Mouse (Mus musculus) embryonic stem cell, embryonic (primary cell): Measurements from ENCODE around the gene Fzr1.

Source experiments
- CTCF ChIA-PET, 4 experiments: fragments of 300-600 bp in 2 of 4; fragments of 350-600 bp in 2 of 4; sonication (Branson Sonifier 250); formaldehyde crosslinking; loops; one replicate each; lab custom pipeline; 2022; ENCODE audit warnings: inconsistent platforms in 2 of 4; lab: Charles Lee
- POLR2A ChIA-PET, 4 experiments: fragments of 300-600 bp in 2 of 4; fragments of 350-600 bp in 2 of 4; sonication (Branson Sonifier 250); formaldehyde crosslinking; loops; one replicate each; lab custom pipeline; 2022; ENCODE audit warnings: antibody characterized with exemption in 4 of 4, inconsistent platforms in 1 of 4; lab: Charles Lee

Fzr1 gene

GRCm38 (mm10) chr10:81401205-81401520 lies 22.8 kb upstream of the Fzr1 start:
- POLR2A ChIA-PET, result interaction anchor here in 3 of 4 experiments (0.6 to 8.1 kb wide), 69 partner anchors 8 to 725 kb away, joined by 3 to 104 read pairs (median 5); partner anchors contain the start of genes Cactin (in 3 of the 3), Dohh (in 2 of the 3), Fzr1 (in 2 of the 3) and Gm48551 (in 2 of the 3)
- CTCF ChIA-PET, result interaction anchor here in 3 of 4 experiments (0.5 to 7.9 kb wide), 31 partner anchors 10 to 379 kb away, joined by 3 to 98 read pairs (median 5); partner anchors contain the start of genes Dohh (in 2 of the 3), Gm48551 (in 2 of the 3), Atcay (in 1 of the 3) and Gm48552 (in 1 of the 3)

- POLR2A ChIA-PET, result interaction anchor here in 3 of 4 experiments (0.6 to 8.1 kb wide), 27 partner anchors 11 to 461 kb away, joined by 3 to 104 read pairs (median 6); partner anchors contain the start of genes Dohh (in 2 of the 3), Gm48551 (in 2 of the 3), Cactin (in 1 of the 3) and Fzr1 (in 1 of the 3)
- CTCF ChIA-PET, result interaction anchor here (0.5 to 2.2 kb wide), 7 partner anchors 10 to 378 kb away, joined by 3 to 12 read pairs (median 4); no protein-coding TSS in a partner anchor
These were observed 22.3 kb upstream of the Fzr1 start for GRCm38 (mm10) chr10:81400371-81401204.

GRCm38 (mm10) chr10:81399798-81400308 lies 21.5 kb upstream of the Fzr1 start:
- ChIA-PET POLR2A (interaction anchor here in 3 of 4 experiments (0.5 to 6.6 kb wide), 9 partner anchors 8 to 329 kb away, joined by 3 to 104 read pairs (median 3); partner anchors contain the start of genes Fzr1 (in 2 of the 3) and Ncln (in 1 of the 3)), CTCF (interaction anchor here in 2 of 4 experiments (0.9 to 2.3 kb wide), 2 partner anchors 10 kb away, joined by 3 to 10 read pairs; no protein-coding TSS in a partner anchor)

GRCm38 (mm10) chr10:81399296-81399695 lies 21.0 kb upstream of the Fzr1 start:
- ChIA-PET CTCF (interaction anchor here in 1 of 4 experiments (2.3 kb wide), 1 partner anchor 9 kb away, joined by 10 read pairs; no protein-coding TSS in a partner anchor), POLR2A (interaction anchor here in 2 of 4 experiments (0.7 to 6.6 kb wide), 5 partner anchors 9 to 30 kb away, joined by 3 to 104 read pairs (median 3); partner anchors contain the start of gene Fzr1 (in 1 of the 2))

- ChIA-PET CTCF (interaction anchor here in 3 of 4 experiments (1.1 to 1.7 kb wide), 3 partner anchors 8 to 92 kb away, joined by 3 to 10 read pairs (median 4); no protein-coding TSS in a partner anchor), POLR2A (interaction anchor here in 2 of 4 experiments (1.2 to 2.5 kb wide), 6 partner anchors 11 to 155 kb away, joined by 3 to 13 read pairs (median 4); partner anchors contain the start of genes Dohh (in 2 of the 2) and Gm48551 (in 2 of the 2))
These were observed 18.4 kb upstream of the Fzr1 start for GRCm38 (mm10) chr10:81396749-81397148.

GRCm38 (mm10) chr10:81395865-81396264 lies 17.5 kb upstream of the Fzr1 start:
- ChIA-PET CTCF (interaction anchor here in 3 of 4 experiments (0.6 to 4.7 kb wide), 16 partner anchors 8 to 110 kb away, joined by 3 to 28 read pairs (median 6); partner anchors contain the start of genes Dohh (in 1 of the 3), Gm48551 (in 1 of the 3) and Pip5k1c (in 1 of the 3)), POLR2A (interaction anchor here (0.5 to 2.5 kb wide), 21 partner anchors 8 to 201 kb away, joined by 3 to 13 read pairs (median 4); partner anchors contain the start of genes Dohh (in 3 of the 4), Gm48551 (in 3 of the 4), 4930404N11Rik (in 1 of the 4) and Ncln (in 1 of the 4))

GRCm38 (mm10) chr10:81395127-81395526 lies 16.8 kb upstream of the Fzr1 start:
- CTCF ChIA-PET, result interaction anchor here (0.6 to 4.7 kb wide), 20 partner anchors 9 to 146 kb away, joined by 3 to 28 read pairs (median 4); partner anchors contain the start of genes Dohh (in 1 of the 4), Gm48551 (in 1 of the 4) and Pip5k1c (in 1 of the 4)
- POLR2A ChIA-PET, result interaction anchor here in 3 of 4 experiments (0.5 to 2.5 kb wide), 19 partner anchors 9 to 202 kb away, joined by 3 to 13 read pairs (median 4); partner anchors contain the start of genes Dohh (in 2 of the 3), Gm48551 (in 2 of the 3) and 4930404N11Rik (in 1 of the 3)

- ChIA-PET CTCF (interaction anchor here (0.6 to 4.9 kb wide), 20 partner anchors 9 to 962 kb away, joined by 3 to 75 read pairs (median 4); partner anchors contain the start of genes Dohh (in 2 of the 4), Gm48551 (in 2 of the 4), Fzr1 (in 1 of the 4) and Pip5k1c (in 1 of the 4)), POLR2A (interaction anchor here in 2 of 4 experiments (0.8 to 3.1 kb wide), 13 partner anchors 9 to 91 kb away, joined by 3 to 20 read pairs (median 3); partner anchors contain the start of genes 4930404N11Rik (in 1 of the 2), Cactin (in 1 of the 2), Dohh (in 1 of the 2) and Gm48551 (in 1 of the 2))
These were observed 15.2 kb upstream of the Fzr1 start for GRCm38 (mm10) chr10:81393456-81394063.

GRCm38 (mm10) chr10:81392781-81393185 lies 14.5 kb upstream of the Fzr1 start, which contains the start of gene Smim24:
TSS of gene Smim24 (plus strand) at chr10:81393051.
- ChIA-PET POLR2A (interaction anchor here in 2 of 4 experiments (0.8 to 3.1 kb wide), 10 partner anchors 8 to 91 kb away, joined by 3 to 20 read pairs (median 3); partner anchors contain the start of genes Dohh (in 1 of the 2) and Gm48551 (in 1 of the 2)), CTCF (interaction anchor here (0.5 to 4.9 kb wide), 19 partner anchors 8 to 961 kb away, joined by 3 to 75 read pairs (median 4); partner anchors contain the start of genes Dohh (in 2 of the 4), Gm48551 (in 2 of the 4), Fzr1 (in 1 of the 4) and Pip5k1c (in 1 of the 4))

- ChIA-PET POLR2A (interaction anchor here in 2 of 4 experiments (0.8 to 3.1 kb wide), 6 partner anchors 8 to 34 kb away, joined by 3 to 20 read pairs (median 3); partner anchors contain the start of genes Dohh (in 1 of the 2) and Gm48551 (in 1 of the 2)), CTCF (interaction anchor here in 2 of 4 experiments (1.2 to 4.9 kb wide), 8 partner anchors 7 to 100 kb away, joined by 3 to 75 read pairs (median 6); partner anchors contain the start of genes Dohh (in 1 of the 2), Gm48551 (in 1 of the 2) and Pip5k1c (in 1 of the 2))
These were observed 14.0 kb upstream of the Fzr1 start for GRCm38 (mm10) chr10:81392270-81392669.

- POLR2A ChIA-PET, result interaction anchor here (0.5 to 4.0 kb wide), 19 partner anchors 11 to 252 kb away, joined by 3 to 24 read pairs (median 4); partner anchors contain the start of genes Fzr1 (in 3 of the 4) and Pip5k1c (in 1 of the 4)
- CTCF ChIA-PET, result interaction anchor here (0.7 to 4.9 kb wide), 36 partner anchors 8 to 161 kb away, joined by 3 to 75 read pairs (median 6); partner anchors contain the start of genes Fzr1 (in 2 of the 4), Cactin (in 1 of the 4), Celf5 (in 1 of the 4) and Ncln (in 1 of the 4)
These were observed 12.3 kb upstream of the Fzr1 start for GRCm38 (mm10) chr10:81390678-81390965.

- POLR2A ChIA-PET, result interaction anchor here (0.5 to 4.0 kb wide), 34 partner anchors 11 to 789 kb away, joined by 3 to 24 read pairs (median 4); partner anchors contain the start of genes Fzr1 (in 3 of the 4), Map2k2 (in 1 of the 4), Pip5k1c (in 1 of the 4) and Thop1 (in 1 of the 4)
- CTCF ChIA-PET, result interaction anchor here (0.5 to 4.9 kb wide), 69 partner anchors 9 to 467 kb away, joined by 3 to 75 read pairs (median 4); partner anchors contain the start of genes Fzr1 (in 2 of the 4), Hmg20b (in 2 of the 4), Ncln (in 2 of the 4) and Atcay (in 1 of the 4)
These were observed 11.7 kb upstream of the Fzr1 start for GRCm38 (mm10) chr10:81389801-81390677.

GRCm38 (mm10) chr10:81389373-81389772 lies 11.1 kb upstream of the Fzr1 start:
- ChIA-PET CTCF (interaction anchor here (0.5 to 4.9 kb wide), 48 partner anchors 9 to 371 kb away, joined by 3 to 75 read pairs (median 5); partner anchors contain the start of genes Hmg20b (in 2 of the 4), Atcay (in 1 of the 4), Cactin (in 1 of the 4) and Celf5 (in 1 of the 4)), POLR2A (interaction anchor here in 3 of 4 experiments (0.7 to 4.0 kb wide), 20 partner anchors 10 to 284 kb away, joined by 3 to 24 read pairs (median 4); partner anchors contain the start of genes Fzr1 (in 2 of the 3), Map2k2 (in 1 of the 3) and Pip5k1c (in 1 of the 3))

GRCm38 (mm10) chr10:81388505-81389055 lies 10.3 kb upstream of the Fzr1 start, which contains the start of gene Gm48552:
TSS of gene Gm48552 (plus strand) at chr10:81389005.
- ChIA-PET POLR2A (interaction anchor here in 1 of 4 experiments (1.8 to 4.0 kb wide), 4 partner anchors 10 to 76 kb away, joined by 6 to 24 read pairs (median 15); partner anchors contain the start of gene Fzr1), CTCF (interaction anchor here in 2 of 4 experiments (0.5 to 4.9 kb wide), 8 partner anchors 10 to 370 kb away, joined by 4 to 75 read pairs (median 14); partner anchors contain the start of gene Fzr1 (in 1 of the 2))
